Mouse (Mus musculus) spleen, adult 2 months (tissue): Measurements from ENCODE around the gene Txnrd3. TPM values are rescaled to one million over a fixed set of nuclear protein-coding genes. Genes with fewer than 3 reads are reported as not detected.

Experiments
- DNase-seq, 2 experiments: peaks; one replicate each; pipeline versions ENCODE4 v3.0.0 to v3.0.0-alpha.2; 2012 to 2021; ENCODE audit warnings: low spot score in 2 of 2, low read depth in 1 of 2
- H3K27ac ChIP-seq: fragments of 200-500 bp; 2 replicates; pipeline ENCODE4 v1.5.1; 2012; ENCODE audit warnings: low read length, inconsistent platforms; ENCODE audit not compliant: insufficient read depth
- H3K27me3 ChIP-seq: fragments of 200-500 bp; 2 replicates; pipeline ENCODE4 v1.6.1; 2012; ENCODE audit warnings: mild to moderate bottlenecking, moderate library complexity, low read length, inconsistent platforms; ENCODE audit not compliant: control insufficient read depth, insufficient read depth
- H3K36me3 ChIP-seq: fragments of 200-500 bp; 2 replicates; pipeline ENCODE4 v1.6.1; 2012; ENCODE audit warnings: mild to moderate bottlenecking, low read length, inconsistent platforms; ENCODE audit not compliant: control insufficient read depth, insufficient read depth
- H3K4me1 ChIP-seq: fragments of 200-500 bp; 2 replicates; pipeline ENCODE4 v1.6.1; 2011; ENCODE audit warnings: inconsistent platforms; ENCODE audit not compliant: control insufficient read depth, insufficient read depth, insufficient read length
- H3K4me3 ChIP-seq: fragments of 200-500 bp; 2 replicates; pipeline ENCODE4 v1.5.1; 2011; ENCODE audit warnings: mild to moderate bottlenecking, inconsistent platforms; ENCODE audit not compliant: insufficient read depth, insufficient read length; ENCODE audit errors: extremely low read depth
- CTCF ChIP-seq: fragments of 200-500 bp; IDR thresholded peaks from 2 replicates; pipeline ENCODE4 v1.5.1; 2011; ENCODE audit warnings: mild to moderate bottlenecking, inconsistent platforms; ENCODE audit not compliant: insufficient read depth, insufficient read length, insufficient replicate concordance; ENCODE audit errors: extremely low read depth
- POLR2A ChIP-seq: fragments of 200-500 bp; IDR thresholded peaks from 2 replicates; pipeline ENCODE4 v1.6.1; 2011; ENCODE audit warnings: low read depth, low read length, inconsistent platforms
- WGBS: fragments of 180-500 bp; shearing (Covaris S2); methylation state at CpG from one replicate; pipeline ENCODE4 v1.1.7; 2018; 5-methylcytosine and 5-hydroxymethylcytosine counted together
- polyA plus RNA-seq: library from polyadenylated mRNA; depleted of rRNA; stranded (reverse); fragments of >200 nt; gene quantifications from 2 replicates; pipeline ENCODE4 v1.2.3, GENCODE M21; 2012

The Txnrd3 gene
- polyA plus RNA-seq, 1 experiment = 2.9 TPM

DNA sequence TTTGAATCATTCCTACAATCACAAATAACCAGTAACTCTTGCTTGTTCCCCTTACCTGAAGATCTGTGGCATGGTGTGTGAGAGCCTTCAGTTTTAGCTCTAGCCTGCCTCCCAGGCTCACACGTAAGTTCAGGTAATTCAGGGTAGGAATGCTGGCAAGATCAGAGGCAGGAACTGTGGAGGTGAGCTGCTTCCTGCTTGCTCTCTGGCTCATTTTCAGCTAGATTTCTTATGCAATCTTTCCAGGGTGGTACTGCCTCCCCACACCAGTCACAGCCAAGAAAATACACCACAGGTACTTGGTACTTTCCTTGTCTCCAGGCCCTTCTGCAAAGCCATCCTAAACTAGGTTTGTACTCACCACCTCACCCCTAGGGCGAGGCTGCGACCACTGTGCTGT, 18.7 kb downstream of the Txnrd3 start:
- no peak overlapping the region for H3K4me3 ChIP-seq
- H3K36me3 ChIP-seq = no peaks in the 10 kb centered on the region
- H3K27me3 ChIP-seq = no peaks in the 10 kb centered on the region
- DNase-seq = no peak
- no peak overlapping the region for H3K27ac ChIP-seq
- TF ChIP-seq POLR2A (no peak), CTCF (no peak)
- H3K4me1 ChIP-seq = no peaks in the 10 kb centered on the region
- 90% methylated on average over 3 of the region's 3 CpGs for WGBS

DNA sequence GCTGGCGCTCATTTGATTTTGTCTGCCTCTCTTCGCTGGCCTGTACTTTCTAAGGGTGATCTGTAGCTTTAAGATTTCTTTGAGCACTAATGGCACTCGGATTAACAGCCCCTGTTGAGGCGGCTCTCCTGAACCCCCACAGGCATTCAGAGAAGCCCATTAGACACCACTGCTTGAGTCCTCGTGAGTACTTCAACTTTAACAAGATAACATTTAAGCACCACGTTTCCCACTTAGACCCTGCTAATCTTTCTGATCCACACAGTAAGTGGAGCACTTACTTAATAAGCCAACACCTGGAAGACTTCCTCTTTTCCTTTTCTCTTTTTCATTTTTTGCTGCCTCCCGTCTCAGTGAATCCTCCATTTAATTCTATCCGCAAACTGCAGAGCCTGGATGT, 21.4 kb downstream of the Txnrd3 start:
- no peak for DNase-seq
- Histone ChIP-seq H3K36me3 (no peaks in the 10 kb centered on the region), H3K4me3 (no peak overlapping the region), H3K27me3 (no peaks in the 10 kb centered on the region), H3K4me1 (no peaks in the 10 kb centered on the region), H3K27ac (no peak overlapping the region)
- TF ChIP-seq CTCF (no peak), POLR2A (no peak)
- WGBS = 83% methylated on average over 8 of the region's 8 CpGs

DNA sequence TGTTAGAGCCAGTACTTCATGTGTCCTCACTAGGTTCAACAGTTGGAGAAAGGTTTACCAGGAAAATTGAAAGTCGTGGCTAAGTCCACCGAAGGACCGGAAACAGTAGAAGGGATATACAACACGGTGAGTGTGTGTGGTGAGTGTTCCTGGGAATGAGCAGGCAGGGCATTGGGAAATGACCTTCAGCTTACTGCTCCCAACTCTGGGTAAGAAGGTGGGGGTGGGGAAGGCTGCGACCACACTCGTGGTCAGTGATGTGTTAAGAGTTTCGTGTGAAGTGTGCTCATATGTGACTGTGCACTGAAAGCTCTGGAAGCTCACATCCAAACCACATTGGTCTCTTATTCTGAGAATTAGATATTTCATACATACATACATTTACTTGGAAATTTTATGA, 21.9 kb downstream of the Txnrd3 start:
- H3K4me3 ChIP-seq = no peak overlapping the region
- 79% methylated on average over 7 of the region's 7 CpGs for WGBS

DNA sequence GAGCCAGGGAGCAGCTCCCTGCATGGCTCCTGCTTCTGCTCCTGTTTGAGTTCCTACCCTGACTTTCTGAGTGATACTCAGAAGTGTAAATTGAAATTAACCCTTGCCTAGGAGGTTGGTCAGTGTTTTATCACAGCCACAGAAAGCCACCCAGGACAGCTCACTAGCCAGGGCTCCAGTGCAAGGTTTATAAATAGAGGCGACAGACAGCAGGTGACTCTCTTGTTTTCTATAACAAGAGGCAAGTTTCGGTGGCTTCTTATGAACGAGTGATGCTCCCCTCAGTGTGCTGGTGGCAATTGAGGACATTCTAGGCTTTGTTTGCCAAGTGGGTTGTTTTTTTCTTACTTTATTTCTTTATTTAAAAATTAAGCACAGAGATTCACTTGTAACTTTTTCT, 23.2 kb downstream of the Txnrd3 start:
- Histone ChIP-seq H3K36me3 (no peaks in the 10 kb centered on the region), H3K4me1 (no peaks in the 10 kb centered on the region), H3K4me3 (no peak overlapping the region), H3K27me3 (no peaks in the 10 kb centered on the region), H3K27ac (no peak overlapping the region)
- no peak for TF ChIP-seq POLR2A
- no peak for TF ChIP-seq CTCF
- no peak for DNase-seq
- WGBS = 95% methylated on average over 3 of the region's 3 CpGs

More for the DNA sequence above, 21.9 kb downstream of the Txnrd3 start:
- Histone ChIP-seq H3K36me3 (no peaks in the 10 kb centered on the region), H3K4me1 (no peaks in the 10 kb centered on the region), H3K27me3 (no peaks in the 10 kb centered on the region), H3K27ac (no peak overlapping the region)
- TF ChIP-seq POLR2A (no peak), CTCF (no peak)
- no peak for DNase-seq

DNA sequence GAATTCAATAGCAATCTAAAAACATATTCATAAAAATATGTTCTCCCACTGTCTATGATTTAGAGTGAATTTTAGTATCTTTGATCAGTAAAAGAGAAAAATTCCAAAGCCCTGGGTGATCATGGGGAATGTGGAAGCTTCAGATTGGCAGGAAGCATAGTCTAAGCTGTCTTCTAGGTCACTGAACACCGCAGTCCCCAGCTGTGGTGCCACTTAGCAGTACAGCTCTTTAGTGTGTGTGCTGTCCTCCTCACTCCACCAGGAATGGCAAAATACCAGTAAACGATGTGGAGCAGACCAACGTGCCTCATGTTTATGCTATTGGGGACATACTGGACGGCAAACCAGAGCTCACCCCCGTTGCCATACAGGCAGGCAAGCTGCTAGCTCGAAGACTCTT, 25.8 kb downstream of the Txnrd3 start:
- no peak for DNase-seq
- no peaks in the 10 kb centered on the region for H3K36me3 ChIP-seq
- H3K27ac ChIP-seq = no peak overlapping the region
- H3K4me1 ChIP-seq = no peaks in the 10 kb centered on the region
- no peak overlapping the region for H3K4me3 ChIP-seq
- WGBS = 91% methylated on average over 6 of the region's 6 CpGs
- no peaks in the 10 kb centered on the region for H3K27me3 ChIP-seq
- TF ChIP-seq CTCF (no peak), POLR2A (no peak)

- Histone ChIP-seq H3K4me3 (no peak overlapping the region), H3K27me3 (no peaks in the 10 kb centered on the region), H3K4me1 (no peaks in the 10 kb centered on the region), H3K36me3 (no peaks in the 10 kb centered on the region), H3K27ac (no peak overlapping the region)
- TF ChIP-seq POLR2A (no peak), CTCF (no peak)
- no peak for DNase-seq
- WGBS = 81% methylated on average over 6 of the region's 6 CpGs
These were observed 27.6 kb downstream of the Txnrd3 start for GRCm38 (mm10) chr6:89671431-89671830.

GRCm38 (mm10) chr6:89672641-89673040, 28.9 kb downstream of the Txnrd3 start:
- TF ChIP-seq CTCF (no peak), POLR2A (no peak)
- Histone ChIP-seq H3K36me3 (no peaks in the 10 kb centered on the region), H3K27ac (no peak overlapping the region), H3K4me1 (no peaks in the 10 kb centered on the region), H3K4me3 (no peak overlapping the region), H3K27me3 (no peaks in the 10 kb centered on the region)
- 92% methylated on average over 7 of the region's 7 CpGs for WGBS
- DNase-seq = no peak
